Mouse (Mus musculus) NIH3T3 (cell line): ENCODE data around the gene Ppp6c.
"Not testable (repeated sequence)": the region's sequence is repeated elsewhere in the genome, so short reads cannot be mapped to it uniquely, and the experiment has no call there.

ENCODE experiments used
- DNase-seq: peaks from one replicate; pipeline ENCODE4 v3.0.0-alpha.2; 2012; ENCODE audit warnings: low read depth

Ppp6c gene

DNA sequence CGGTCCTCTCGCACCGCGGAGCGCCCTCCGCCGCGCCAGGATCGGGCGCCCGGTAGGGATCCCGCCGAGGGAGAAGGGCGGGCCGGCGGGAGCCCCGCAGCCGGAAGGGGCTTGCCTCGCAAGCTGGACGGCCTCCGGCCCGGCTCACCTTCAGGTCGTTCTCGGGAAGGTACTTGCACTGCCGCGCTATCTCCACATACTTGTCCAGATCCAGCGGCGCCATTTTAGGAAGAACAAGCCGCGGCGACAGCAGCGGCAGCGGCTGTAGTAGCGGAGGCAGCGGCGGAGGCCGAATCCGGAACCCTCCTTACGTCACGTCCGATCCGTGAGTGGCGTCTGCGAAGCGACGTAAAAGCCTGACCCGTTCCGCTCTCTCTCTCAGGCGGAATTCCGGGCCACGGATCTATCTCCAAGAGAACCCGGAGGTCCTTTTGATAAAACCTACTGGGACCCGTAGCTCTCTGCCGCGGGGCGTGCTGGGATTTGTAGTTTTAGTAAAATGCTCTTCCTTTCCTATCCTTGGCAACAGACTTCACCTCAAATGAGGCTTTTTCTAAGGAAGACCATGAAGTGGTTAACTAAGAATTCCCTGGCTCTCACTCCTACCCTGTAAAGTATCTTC, at the start of gene Ppp6c:
TSS of gene Ppp6c (minus strand) at position 433 of the 622 bp plus-strand sequence.
- DNase-seq: peak; percentile 97

DNA sequence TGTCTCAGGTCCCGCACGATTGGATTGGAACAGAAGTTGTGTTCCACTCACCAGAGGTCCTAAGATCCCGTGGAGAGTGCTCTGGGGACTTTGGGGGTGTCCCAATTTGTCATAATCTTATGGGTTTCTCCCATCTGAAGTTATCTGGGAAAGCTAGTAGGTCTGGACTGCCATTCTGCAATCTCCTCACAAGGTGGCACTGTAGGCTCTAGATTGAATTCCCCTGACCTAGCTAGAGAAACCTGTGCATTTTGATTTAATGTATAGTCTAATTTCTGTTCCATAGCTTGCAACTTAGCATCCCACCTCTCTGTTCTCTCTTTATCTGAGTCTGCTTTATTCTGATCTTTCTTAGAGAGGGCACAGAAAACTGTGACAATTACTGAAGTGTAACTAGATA, 42.1 kb upstream of the Ppp6c start:
- peak; percentile 69 for DNase-seq

DNA sequence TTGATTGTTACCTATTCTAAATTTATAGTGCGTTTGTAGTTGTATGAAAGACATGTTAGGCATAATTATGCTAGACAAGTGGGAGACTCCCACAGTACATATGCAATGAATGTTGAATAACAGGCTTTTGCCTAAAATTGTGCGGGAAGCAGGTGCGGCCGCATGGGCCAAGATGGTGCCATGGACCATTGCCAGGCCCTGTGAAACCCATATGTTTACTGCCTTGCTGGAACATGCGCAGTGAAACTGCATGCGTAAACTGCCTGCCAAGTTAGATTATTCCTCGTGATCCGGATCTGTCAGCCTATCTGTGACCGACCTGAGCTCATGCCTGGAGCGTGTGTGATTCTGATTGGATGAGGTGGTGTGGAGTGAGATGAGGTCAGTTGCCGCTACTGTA, 26.0 kb upstream of the Ppp6c start:
- peak; percentile 3 for DNase-seq

DNA sequence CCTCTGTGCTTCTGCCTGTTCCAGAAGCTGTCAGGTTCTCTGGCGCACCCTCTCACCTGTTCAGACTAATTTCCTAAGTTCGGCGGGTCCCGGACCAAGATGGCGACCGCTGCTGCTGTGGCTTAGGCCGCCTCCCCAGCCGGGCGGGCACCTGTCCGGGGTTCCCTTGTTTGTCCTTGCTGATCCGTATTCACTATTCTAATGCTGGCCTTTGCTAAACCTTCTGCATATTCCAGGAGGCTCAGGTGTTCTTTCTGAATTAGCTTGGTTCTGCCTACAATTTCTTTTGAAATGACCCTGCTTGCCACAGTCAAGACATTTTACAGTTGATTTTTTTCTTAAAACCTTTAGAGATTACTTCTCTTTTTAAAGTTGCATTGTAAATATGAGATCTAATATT, 20.6 kb upstream of the Ppp6c start:
- not testable (repeated sequence) for DNase-seq

DNA sequence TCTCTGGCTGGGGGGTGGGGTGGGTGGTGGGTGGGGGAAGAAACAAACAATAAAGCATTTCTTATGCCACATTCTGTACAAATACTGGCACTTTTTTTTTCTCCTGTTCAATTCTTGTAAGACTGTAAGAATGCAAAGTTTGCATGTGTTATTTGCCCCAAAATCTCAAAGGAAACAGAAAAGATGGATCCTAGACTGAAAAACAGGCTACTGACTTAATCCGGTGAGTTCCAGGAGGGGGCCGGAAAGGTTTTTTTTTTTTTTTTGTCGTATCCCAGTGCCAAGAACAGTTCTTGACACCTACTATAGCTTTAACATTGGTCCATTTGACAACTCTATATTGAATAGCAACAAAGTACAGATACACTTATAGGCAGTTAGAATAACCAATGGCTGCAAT, 480 bp upstream of the Ppp6c start:
- DNase-seq: no peak

DNA sequence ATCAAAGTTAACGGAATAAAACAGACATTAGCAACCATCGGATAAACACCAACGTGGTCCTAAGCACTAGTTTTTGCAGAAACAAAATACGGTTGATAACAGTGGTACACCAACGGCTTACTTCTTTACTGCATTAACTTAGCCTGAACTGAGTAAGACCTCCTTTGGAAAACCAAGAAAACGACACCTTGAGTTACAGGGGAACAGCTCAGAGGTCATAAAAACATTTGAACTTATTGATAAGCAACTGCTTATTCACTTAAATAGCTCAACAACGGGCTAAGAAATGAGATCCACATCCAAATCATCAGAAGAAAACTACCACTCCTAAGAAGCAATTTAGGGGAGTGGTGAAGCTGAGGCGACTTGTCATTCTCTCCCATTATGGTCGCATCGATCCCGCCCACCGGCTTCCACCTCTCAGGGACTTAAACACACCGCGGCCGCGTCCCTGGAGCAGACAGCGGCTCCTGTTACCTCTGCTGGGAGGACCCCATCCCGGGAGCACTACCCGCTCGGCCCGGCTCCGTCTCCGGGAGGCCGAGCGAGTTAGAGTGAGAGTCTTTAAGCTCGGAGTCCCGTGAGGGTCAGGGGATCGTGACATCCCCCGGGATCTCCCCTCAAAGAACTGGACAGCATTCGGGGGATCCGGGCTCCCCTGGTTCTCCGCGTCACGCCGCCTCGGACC, 776 bp downstream of the Ppp6c start:
- DNase-seq: peak; percentile 7

DNA sequence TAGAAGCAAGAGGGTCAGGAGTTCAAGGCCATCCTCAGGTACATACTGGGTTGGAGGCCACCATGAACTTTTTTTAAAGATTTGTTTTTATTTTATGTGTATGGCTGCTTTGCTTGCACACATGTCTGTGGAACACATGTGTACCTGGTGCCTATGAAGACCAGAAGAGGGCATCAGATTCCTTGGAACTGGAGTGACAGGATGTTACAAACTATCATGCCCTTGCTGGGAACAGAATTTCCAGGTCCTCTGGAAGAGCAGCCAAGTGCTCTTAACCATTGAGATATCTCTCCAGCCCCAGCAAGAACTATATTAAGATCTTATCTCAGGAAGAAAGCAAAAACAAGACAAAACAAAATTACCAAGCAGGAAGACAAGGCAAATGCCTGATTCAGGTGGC, 1.6 kb downstream of the Ppp6c start:
- peak; percentile 30 for DNase-seq

DNA sequence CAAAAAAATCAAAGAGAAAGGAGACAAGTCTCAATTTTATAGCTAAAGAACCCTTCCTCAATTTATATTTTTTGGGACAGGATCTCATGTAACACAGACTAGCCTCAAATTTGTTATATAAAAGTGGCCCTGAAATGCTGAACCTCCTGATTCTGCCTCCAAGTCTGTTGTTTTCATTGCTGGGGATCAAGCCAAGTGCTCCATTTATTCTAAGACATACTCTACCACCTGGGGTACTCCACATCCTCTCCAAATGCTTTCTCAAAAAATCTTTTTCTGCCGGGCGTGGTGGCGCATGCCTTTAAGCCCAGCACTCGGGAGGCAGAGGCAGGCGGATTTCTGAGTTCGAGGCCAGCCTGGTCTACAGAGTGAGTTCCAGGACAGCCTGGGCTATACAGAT, 6.2 kb downstream of the Ppp6c start:
- no peak for DNase-seq

DNA sequence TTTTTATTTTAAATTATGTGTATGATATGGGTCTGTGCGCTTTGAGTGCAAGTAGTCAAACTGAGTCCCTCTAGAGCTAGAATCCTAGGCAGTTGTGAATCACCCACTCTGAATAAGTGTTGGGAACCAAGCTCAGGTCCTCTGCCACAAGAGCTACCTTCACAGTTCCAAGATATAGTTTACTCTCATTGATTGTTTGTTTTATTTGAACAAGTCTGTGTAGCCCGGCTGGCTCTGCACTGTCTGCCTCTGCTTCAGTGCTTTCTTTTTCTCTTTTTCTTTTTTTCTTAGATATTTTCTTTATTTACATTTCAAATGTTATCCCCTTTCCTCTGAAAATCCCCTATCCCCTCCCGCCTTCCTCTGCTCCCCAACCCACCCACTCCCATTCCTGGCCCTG, 7.2 kb downstream of the Ppp6c start:
- no peak for DNase-seq

DNA sequence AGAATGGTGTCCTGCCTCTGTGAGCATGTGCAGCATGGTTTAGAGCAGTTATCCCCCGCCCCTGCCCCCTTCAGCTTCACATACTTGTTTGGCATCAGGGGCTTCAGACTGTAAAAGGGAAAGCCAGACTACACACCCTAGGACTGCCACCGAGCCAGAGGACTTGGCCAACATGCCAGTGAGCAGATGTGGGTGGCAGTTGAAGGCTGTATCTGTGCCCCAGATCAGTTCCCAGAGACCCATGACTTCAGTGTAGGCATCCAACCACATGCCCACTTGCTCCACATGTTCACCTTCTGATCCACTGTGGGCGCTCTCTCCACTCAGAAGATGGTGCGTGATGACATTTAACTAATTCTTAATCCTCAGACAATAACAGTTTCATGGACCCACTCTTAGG, 9.1 kb downstream of the Ppp6c start:
- DNase-seq: no peak

DNA sequence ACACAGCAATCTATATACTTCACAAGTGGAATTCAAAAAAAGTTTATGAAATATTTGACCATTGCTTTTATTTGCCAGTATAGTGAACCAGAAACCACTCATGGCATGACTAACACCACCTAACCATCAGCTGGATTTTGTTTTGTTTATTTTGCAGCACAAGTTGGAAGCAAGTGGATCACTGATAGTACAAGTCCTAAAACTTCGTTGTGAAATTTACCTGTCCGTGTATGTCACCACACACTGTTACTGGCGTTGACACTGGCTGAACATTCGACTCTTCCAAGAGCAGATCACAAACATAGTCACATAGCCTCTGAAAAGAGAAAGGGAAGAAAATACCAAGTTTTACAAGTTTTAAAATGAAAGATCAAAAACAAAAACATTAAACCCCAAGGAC, 15.5 kb downstream of the Ppp6c start:
- no peak for DNase-seq

DNA sequence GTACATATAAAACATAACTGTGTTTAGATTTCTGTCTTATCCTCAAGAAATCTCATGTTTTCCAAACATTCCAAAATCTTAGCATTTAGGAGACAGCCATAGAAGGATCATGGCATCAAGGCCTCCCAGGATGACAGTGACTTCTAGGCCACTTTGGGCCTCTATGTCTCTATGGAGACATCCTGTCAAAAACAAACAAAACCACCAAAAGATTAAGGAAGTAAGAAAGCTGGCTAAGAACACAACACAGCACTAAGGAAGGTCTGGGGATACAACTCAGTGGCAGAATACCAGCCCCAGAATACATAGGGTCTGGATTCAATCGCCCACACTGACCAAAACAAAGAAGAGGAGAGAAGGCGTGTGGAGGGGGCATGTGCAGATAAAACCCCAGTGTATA, 22.9 kb downstream of the Ppp6c start:
- DNase-seq: no peak

DNA sequence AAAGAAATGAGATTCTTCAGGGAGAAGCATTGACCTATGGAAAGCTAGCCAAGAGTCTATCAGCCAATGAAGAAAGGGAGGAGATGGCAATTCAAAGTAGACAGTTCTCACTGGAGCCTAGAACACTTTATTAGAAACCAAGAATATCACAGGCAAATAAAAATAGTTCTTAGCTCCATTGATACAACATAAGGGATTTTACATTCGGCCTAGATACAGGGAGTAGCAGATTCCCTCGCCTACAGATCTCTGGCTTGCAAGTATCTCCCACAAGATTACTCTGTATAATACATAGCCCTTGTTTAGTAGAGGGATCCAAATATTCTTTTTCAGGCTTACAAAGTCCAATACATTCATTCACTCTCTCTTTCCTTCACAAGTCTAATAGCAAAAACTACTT, 31.4 kb downstream of the Ppp6c start:
- DNase-seq: no peak

DNA sequence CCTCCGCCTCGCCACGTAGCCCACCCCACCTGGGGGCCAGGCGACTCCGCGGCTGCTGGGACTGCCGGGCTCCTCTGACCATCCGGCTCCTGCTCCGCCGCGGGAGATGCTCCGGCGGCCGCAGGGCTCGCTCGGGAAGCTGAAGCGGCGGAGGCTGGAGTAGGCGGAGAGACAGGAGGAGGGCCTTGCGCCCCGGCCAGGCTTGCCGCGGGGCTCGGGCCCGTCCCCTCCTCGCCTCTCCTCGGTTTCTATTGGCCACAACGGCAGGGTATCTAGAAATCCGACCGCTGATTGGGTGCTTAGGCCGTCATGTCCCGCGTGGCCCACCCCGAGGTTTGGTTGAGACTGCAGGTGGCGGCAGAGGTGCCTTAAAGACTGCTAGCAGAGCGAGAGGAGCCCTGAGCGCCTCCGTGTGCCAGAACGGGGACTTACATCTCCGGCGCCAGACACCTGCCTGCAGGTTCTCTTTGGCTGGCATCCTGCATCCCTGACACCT, 35.6 kb downstream of the Ppp6c start, which contains the start of gene Scai:
TSS of gene Scai (minus strand) at position 174 of the 496 bp plus-strand sequence.
- DNase-seq: peak; percentile 98

DNA sequence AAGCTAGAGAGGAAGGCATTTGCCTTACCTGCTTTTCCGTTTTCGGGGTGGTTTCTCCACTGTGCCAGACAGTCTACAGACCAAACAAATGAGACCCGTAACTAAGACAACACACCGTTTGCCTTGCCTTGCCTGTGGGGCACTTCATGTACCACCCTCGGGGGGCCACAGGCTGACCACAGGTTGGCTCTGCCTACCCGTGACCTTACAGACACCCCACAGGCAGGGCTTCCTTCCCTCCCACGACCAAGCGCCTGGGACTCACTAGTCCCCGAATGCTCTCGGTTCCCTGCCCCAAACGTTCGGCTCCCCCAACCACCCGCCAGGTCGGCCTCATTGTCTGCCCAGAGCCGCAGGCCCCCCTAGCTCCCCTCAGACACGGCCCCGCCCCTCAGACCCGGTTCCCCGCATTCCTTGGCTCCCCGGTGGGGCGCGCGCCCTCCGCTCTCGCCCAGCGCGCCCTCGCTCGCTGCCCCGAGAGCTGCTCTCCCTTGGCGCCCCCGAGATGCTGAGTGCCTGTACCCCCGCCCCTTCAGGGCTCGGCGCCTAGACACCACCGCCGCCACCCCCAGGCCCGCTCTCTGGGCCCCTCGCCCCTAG, 36.2 kb downstream of the Ppp6c start:
- no peak for DNase-seq

DNA sequence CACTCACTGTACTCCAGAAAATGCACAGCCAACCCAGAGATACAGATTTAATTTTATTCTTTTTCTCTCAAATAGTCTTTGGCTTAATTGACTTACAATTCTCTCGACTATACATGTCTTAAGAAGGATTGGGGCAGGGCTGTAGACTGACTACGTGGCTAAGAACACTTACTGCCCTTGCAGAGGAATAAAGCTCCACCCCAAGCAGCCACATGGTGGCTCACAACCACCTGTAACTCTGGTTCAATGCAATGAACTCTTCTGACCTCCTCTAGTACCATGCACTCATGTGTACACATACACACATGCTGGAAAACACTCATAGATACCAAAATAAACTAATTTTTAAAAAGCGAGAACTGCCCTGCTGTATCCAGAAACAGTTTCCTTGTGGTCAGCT, 40.3 kb downstream of the Ppp6c start:
- DNase-seq: no peak

DNA sequence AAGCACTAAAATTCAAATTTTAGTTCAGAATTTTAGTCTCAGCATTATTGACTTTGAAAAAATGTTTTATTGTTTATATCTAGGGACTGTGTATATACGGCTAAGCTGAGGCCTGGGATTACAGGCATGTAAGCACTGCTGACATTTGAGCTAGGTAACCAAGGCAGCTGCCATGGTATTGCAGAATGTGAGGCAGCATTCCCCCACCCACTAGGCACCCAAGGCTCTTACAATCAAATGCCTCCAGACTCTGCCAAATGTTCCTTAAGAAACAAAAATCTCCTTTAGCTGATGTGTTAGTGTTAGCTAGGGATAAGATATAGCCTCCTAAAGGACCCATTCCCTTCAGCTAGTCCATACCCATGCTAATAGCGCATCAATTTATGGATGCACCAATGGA, 42.7 kb downstream of the Ppp6c start:
- no peak for DNase-seq

DNA sequence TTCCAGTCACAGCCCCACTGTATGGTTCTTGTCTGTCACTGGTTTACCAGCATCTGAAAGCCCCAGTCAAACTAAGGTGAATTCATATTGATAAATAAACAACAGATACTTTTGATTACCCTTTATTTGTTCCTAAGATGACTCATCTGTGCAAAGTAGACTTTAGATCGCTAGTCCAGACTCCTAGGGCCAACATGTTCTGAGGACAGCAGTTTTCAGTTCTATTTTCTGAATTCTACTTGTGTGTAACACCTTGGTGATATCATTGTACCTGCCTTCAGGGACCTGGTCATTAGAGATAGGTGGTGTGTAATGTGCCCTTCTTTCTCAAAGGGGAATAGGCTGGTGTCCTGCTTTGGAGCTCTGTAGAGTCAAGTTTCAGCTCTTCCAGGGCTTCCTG, 65.3 kb downstream of the Ppp6c start:
- DNase-seq: no peak

DNA sequence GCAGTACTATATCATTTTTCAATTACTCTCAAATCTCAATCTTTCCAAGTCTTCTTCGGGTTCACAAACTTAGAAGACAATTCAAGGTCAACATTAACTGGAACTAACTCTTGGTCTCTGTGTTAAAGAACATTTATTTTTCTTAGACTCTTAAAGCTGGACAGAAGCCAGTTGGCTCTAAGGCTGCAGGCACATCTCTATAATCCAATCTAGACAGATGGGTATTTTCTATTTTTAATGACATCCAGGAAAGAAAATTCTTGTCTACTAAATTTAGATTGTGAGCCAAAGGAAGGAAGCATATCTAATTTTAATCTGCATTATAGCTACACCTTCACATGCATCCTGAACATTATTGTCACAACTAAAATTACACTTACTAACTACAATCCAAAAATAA, 68.3 kb downstream of the Ppp6c start:
- DNase-seq: peak; percentile 48

DNA sequence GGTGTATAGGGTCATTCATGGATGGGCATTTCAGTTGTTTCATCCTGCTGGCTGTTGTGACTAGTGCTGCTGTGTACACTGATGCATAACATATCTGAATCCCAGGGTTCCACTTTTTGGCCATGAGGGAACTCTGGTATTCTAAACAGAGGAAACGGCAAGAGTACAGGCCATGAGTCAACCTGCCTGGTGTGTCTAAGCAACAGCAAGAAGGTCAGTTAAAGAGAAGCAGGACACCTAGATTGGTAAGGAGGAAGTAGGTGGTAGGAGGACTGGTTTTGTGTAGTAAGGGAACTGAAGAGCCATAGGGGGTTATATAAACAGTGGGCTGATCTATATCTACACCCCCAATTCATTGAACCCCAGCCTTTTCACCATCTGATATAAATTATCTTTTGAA, 69.4 kb downstream of the Ppp6c start:
- no peak for DNase-seq

DNA sequence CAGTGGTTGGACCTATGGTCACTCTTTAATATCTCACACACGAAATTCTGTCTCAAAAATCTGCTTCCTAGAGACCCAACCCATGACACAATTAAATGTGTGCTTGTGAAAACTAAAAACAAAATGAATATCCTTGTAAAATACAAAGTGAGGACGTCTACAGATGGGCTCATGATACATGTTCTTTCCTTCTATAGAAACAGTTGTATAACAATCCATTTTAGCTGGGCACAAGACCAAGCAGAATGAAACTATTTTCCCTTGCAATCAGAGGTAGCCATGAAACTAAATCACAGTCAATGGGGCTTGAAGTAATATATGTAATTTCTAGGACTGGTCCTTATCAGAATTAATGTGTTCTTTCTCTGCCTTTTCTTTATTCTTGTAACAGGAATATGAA, 75.3 kb downstream of the Ppp6c start:
- no peak for DNase-seq

DNA sequence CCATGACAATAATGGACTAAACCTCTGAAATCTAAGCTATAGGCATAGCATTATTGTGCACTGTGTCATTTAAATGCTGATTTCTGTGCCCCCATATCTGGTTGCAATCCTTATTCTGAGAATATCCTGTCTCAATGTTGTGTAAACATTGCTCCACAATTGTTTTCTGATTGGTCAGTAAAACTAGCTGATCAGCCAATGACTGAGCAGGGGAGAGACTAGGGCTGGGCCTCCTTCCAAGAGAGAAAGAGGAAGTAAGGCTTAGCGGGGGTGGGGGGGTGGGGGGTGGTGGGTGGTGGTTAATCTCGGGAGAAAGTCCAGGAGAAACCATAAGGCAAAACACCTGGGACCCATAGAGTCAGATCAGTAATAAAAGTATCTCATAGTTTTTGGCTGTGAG, 78.2 kb downstream of the Ppp6c start:
- no peak for DNase-seq

DNA sequence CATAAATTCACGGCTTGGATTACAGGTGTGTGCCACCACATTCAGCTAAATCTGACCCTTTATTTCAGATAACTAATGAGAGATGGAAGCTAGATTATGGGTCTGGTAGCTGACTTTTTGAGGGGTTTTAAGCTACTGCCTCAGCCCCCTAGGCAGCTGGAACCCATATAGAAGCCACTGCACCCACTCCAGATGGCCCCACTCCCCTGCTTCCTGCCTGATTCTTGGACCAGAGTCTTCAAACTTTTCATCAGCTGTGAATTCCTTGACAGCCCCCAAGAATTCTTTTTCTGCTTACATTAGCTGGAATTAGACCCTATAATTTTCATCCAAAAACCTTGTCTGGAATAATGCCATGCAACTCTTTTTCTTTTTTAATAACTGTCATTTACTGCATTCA, 79.8 kb downstream of the Ppp6c start:
- no peak for DNase-seq
